Mouse (Mus musculus) liver, adult 2 months (tissue): Measurements from ENCODE around the gene 4930442H23Rik. TPM values are rescaled to one million over a fixed set of nuclear protein-coding genes. Genes with fewer than 3 reads are reported as not detected.
A peak's percentile ranks its signal among the peaks of the same experiment; 100 is the strongest.

Experiments
- DNase-seq: peaks from one replicate; pipeline ENCODE4 v3.0.0-alpha.2; 2011; ENCODE audit warnings: low read depth, low spot score; ENCODE audit errors: extremely low read depth
- H3K27ac ChIP-seq: fragments of 200-500 bp; replicated peaks from 2 replicates; pipeline ENCODE4 v1.5.1; 2012; ENCODE audit warnings: low read depth, mild to moderate bottlenecking, control low read depth, inconsistent platforms, low read length; ENCODE audit not compliant: insufficient read depth
- H3K27me3 ChIP-seq: fragments of 200-500 bp; 2 replicates; pipeline ENCODE4 v1.6.1; 2012; ENCODE audit warnings: mild to moderate bottlenecking, moderate library complexity, low read length, inconsistent platforms; ENCODE audit not compliant: control insufficient read depth, insufficient read depth
- H3K36me3 ChIP-seq: fragments of 200-500 bp; 2 replicates; pipeline ENCODE4 v1.6.1; 2012; ENCODE audit warnings: low read length, inconsistent platforms; ENCODE audit not compliant: control insufficient read depth, insufficient read depth
- H3K4me1 ChIP-seq: fragments of 200-500 bp; 2 replicates; pipeline ENCODE4 v1.6.1; 2011; ENCODE audit warnings: low read length; ENCODE audit not compliant: control insufficient read depth, insufficient read depth
- H3K4me3 ChIP-seq: fragments of 200-500 bp; 2 replicates; pipeline ENCODE4 v1.5.1; 2011; ENCODE audit warnings: low read depth, mild to moderate bottlenecking, control low read depth, low read length, moderate library complexity; ENCODE audit not compliant: insufficient read depth
- H3K79me2 ChIP-seq: fragments of 200-500 bp; 2 replicates; pipeline ENCODE4 v1.6.1; 2012; ENCODE audit warnings: inconsistent platforms, mild to moderate bottlenecking, low read length, moderate library complexity; ENCODE audit not compliant: control insufficient read depth, insufficient read depth
- H3K9ac ChIP-seq: fragments of 200-500 bp; 2 replicates; pipeline ENCODE4 v1.6.1; 2012; ENCODE audit warnings: low read depth, mild to moderate bottlenecking, control low read depth, inconsistent platforms, low read length
- CTCF ChIP-seq: fragments of 200-500 bp; IDR thresholded peaks from 2 replicates; pipeline ENCODE4 v1.5.1; 2011; ENCODE audit warnings: low read depth, low read length, control low read depth
- POLR2A ChIP-seq: fragments of 200-500 bp; IDR thresholded peaks from 2 replicates; pipeline ENCODE4 v1.6.1; 2011; ENCODE audit warnings: low read length, control low read depth; ENCODE audit not compliant: insufficient read depth; ENCODE audit errors: extremely low read depth
- WGBS: fragments of 180-500 bp; shearing (Covaris S2); methylation state at CpG from one replicate; pipeline ENCODE4 v1.1.7; 2018; 5-methylcytosine and 5-hydroxymethylcytosine counted together
- polyA plus RNA-seq: library from polyadenylated mRNA; depleted of rRNA; stranded (reverse); fragments of >200 nt; gene quantifications from 2 replicates; pipeline ENCODE4 v1.2.3, GENCODE M21; 2012
- total RNA-seq: library from RNA; depleted of rRNA; stranded (reverse); fragments of >200 nt; gene quantifications from 2 replicates; pipeline ENCODE4 v1.2.3, GENCODE M21; 2014

4930442H23Rik gene
- total and polyA plus RNA-seq, 2 experiments = not detected

- DNase-seq = no peak
- Histone ChIP-seq H3K4me1 (peaks cover 6% of the 10 kb centered on the region), H3K27ac (no peak overlapping the region), H3K27me3 (no peaks in the 10 kb centered on the region), H3K79me2 (no peaks in the 10 kb centered on the region; the same call in 1 of the 2 replicates), H3K9ac (no peak overlapping the region), H3K36me3 (no peaks in the 10 kb centered on the region), H3K4me3 (no peak overlapping the region)
- 67% methylated on average over 6 of the region's 6 CpGs for WGBS
- TF ChIP-seq POLR2A = no peak
- TF ChIP-seq CTCF = peak; percentile 63
Observed at GRCm38 (mm10) chr10:81190912-81191321, 7.3 kb upstream of the 4930442H23Rik start.

GRCm38 (mm10) chr10:81190236-81190911 lies 6.7 kb upstream of the 4930442H23Rik start:
- Histone ChIP-seq H3K4me1 (peaks cover 6% of the 10 kb centered on the region), H3K9ac (no peak overlapping the region), H3K27ac (no peak overlapping the region), H3K79me2 (no peaks in the 10 kb centered on the region; the same call in 1 of the 2 replicates), H3K27me3 (no peaks in the 10 kb centered on the region), H3K4me3 (no peak overlapping the region), H3K36me3 (no peaks in the 10 kb centered on the region)
- no peak for DNase-seq
- 78% methylated on average over 31 of the region's 31 CpGs for WGBS
- TF ChIP-seq CTCF (peak; percentile 50), POLR2A (no peak)

DNA sequence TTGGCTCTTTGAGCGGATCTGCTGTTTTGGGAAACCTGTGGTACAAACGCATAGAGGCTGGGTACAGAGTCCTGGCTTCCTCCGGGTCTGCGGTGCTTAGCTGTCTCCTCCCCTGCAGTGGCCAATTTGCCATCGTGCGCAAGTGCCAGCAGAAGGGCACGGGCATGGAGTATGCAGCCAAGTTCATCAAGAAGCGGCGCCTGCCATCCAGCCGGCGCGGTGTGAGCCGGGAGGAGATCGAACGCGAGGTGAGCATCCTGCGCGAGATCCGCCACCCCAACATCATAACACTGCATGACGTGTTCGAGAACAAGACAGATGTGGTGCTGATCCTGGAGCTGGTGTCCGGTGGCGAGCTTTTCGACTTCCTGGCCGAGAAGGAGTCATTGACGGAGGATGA lies 6.2 kb upstream of the 4930442H23Rik start:
- H3K36me3 ChIP-seq = no peaks in the 10 kb centered on the region
- H3K9ac ChIP-seq = no peak overlapping the region
- H3K79me2 ChIP-seq = no peaks in the 10 kb centered on the region; the same call in 1 of the 2 replicates
- H3K4me1 ChIP-seq = peaks cover 6% of the 10 kb centered on the region
- H3K4me3 ChIP-seq = no peak overlapping the region
- WGBS = 93% methylated on average over 26 of the region's 26 CpGs
- no peak overlapping the region for H3K27ac ChIP-seq
- H3K27me3 ChIP-seq = no peaks in the 10 kb centered on the region
- no peak for DNase-seq
- TF ChIP-seq CTCF (no peak), POLR2A (no peak)

GRCm38 (mm10) chr10:81187161-81187560 lies 3.5 kb upstream of the 4930442H23Rik start:
- DNase-seq = no peak
- Histone ChIP-seq H3K4me3 (no peak overlapping the region), H3K79me2 (peaks cover 9% of the 10 kb centered on the region; the same call in 1 of the 2 replicates), H3K27ac (no peak overlapping the region), H3K9ac (no peak overlapping the region), H3K4me1 (peaks cover 11% of the 10 kb centered on the region), H3K27me3 (no peaks in the 10 kb centered on the region), H3K36me3 (peaks cover 2% of the 10 kb centered on the region; the same call in 1 of the 2 replicates)
- 97% methylated on average over 9 of the region's 9 CpGs for WGBS
- TF ChIP-seq POLR2A = no peak
- TF ChIP-seq CTCF = no peak

DNA sequence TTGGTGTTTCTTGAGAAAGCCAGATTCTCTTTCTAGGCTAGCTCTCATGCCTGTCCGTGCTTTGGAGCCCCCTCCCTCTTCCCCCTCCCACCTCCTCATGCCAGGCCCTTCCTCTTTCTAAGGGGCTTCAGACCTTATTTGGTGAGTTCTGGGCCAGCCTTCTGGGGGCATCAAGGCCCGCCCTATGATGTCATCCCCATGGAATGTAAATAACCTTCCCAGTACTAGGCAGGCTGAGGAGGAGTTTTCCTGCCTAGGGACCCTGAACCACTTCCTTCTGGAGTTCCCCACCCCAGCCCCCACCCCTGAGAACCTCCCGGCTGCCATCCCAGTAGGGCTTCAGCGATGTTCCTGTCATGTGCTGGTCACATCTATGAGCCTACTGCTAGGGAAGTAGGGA lies 1.1 kb upstream of the 4930442H23Rik start:
- no peak overlapping the region for H3K4me3 ChIP-seq
- DNase-seq = no peak
- peaks cover 22% of the 10 kb centered on the region for H3K36me3 ChIP-seq
- peaks cover 6% of the 10 kb centered on the region for H3K4me1 ChIP-seq
- no peak for TF ChIP-seq CTCF
- TF ChIP-seq POLR2A = no peak
- WGBS = 66% methylated on average over 4 of the region's 4 CpGs
- no peak overlapping the region for H3K9ac ChIP-seq
- H3K27ac ChIP-seq = no peak overlapping the region
- no peaks in the 10 kb centered on the region for H3K27me3 ChIP-seq
- peaks cover 9% of the 10 kb centered on the region; the same call in 1 of the 2 replicates for H3K79me2 ChIP-seq
